Mouse (Mus musculus): ENCODE measurements around the gene Arhgef26. TPM values are rescaled to one million over a fixed set of nuclear protein-coding genes. Genes with fewer than 3 reads are reported as not detected.

The Arhgef26 gene
- polyA plus RNA-seq, 1 experiment = 8.7 TPM

- TF ChIP-seq POLR2A (IDR thresholded peaks at IDR 0.05; ENCODE audit: borderline replicate concordance, extremely low read depth, insufficient read depth, insufficient read length, poor library complexity, severe bottlenecking) = no peak
- TF ChIP-seq CTCF (IDR thresholded peaks at IDR 0.05; ENCODE audit: borderline replicate concordance, extremely low read depth, insufficient read depth, insufficient read length) = no peak
- DNase-seq (ENCODE audit: low read depth) = no peak
Measured at GRCm38 (mm10) chr3:62348514-62349217, 10.5 kb downstream of the Arhgef26 start.

GRCm38 (mm10) chr3:62349218-62349897 lies 11.2 kb downstream of the Arhgef26 start:
- no peak for DNase-seq (ENCODE audit: low read depth)
- TF ChIP-seq CTCF (IDR thresholded peaks at IDR 0.05; ENCODE audit: borderline replicate concordance, extremely low read depth, insufficient read depth, insufficient read length) (no peak), POLR2A (IDR thresholded peaks at IDR 0.05; ENCODE audit: borderline replicate concordance, extremely low read depth, insufficient read depth, insufficient read length, poor library complexity, severe bottlenecking) (no peak)

GRCm38 (mm10) chr3:62352071-62352470 lies 13.9 kb downstream of the Arhgef26 start:
- no peak for TF ChIP-seq POLR2A (IDR thresholded peaks at IDR 0.05; ENCODE audit: borderline replicate concordance, extremely low read depth, insufficient read depth, insufficient read length, poor library complexity, severe bottlenecking)
- no peak for DNase-seq (ENCODE audit: low read depth)

GRCm38 (mm10) chr3:62352876-62353275 lies 14.7 kb downstream of the Arhgef26 start:
- TF ChIP-seq CTCF (IDR thresholded peaks at IDR 0.05; ENCODE audit: borderline replicate concordance, extremely low read depth, insufficient read depth, insufficient read length) (no peak), POLR2A (IDR thresholded peaks at IDR 0.05; ENCODE audit: borderline replicate concordance, extremely low read depth, insufficient read depth, insufficient read length, poor library complexity, severe bottlenecking) (no peak)
- no peak for DNase-seq (ENCODE audit: low read depth)

- DNase-seq (ENCODE audit: low read depth) = no peak
- TF ChIP-seq POLR2A (IDR thresholded peaks at IDR 0.05; ENCODE audit: borderline replicate concordance, extremely low read depth, insufficient read depth, insufficient read length, poor library complexity, severe bottlenecking) (no peak), CTCF (IDR thresholded peaks at IDR 0.05; ENCODE audit: borderline replicate concordance, extremely low read depth, insufficient read depth, insufficient read length) (no peak)
Measured at GRCm38 (mm10) chr3:62367882-62368281, 29.7 kb downstream of the Arhgef26 start.

GRCm38 (mm10) chr3:62372841-62373240 lies 34.7 kb downstream of the Arhgef26 start:
- no peak for DNase-seq (ENCODE audit: low read depth)
- no peak for TF ChIP-seq CTCF (IDR thresholded peaks at IDR 0.05; ENCODE audit: borderline replicate concordance, extremely low read depth, insufficient read depth, insufficient read length)
- TF ChIP-seq POLR2A (IDR thresholded peaks at IDR 0.05; ENCODE audit: borderline replicate concordance, extremely low read depth, insufficient read depth, insufficient read length, poor library complexity, severe bottlenecking) = no peak

- TF ChIP-seq CTCF (IDR thresholded peaks at IDR 0.05; ENCODE audit: borderline replicate concordance, extremely low read depth, insufficient read depth, insufficient read length) (no peak), POLR2A (IDR thresholded peaks at IDR 0.05; ENCODE audit: borderline replicate concordance, extremely low read depth, insufficient read depth, insufficient read length, poor library complexity, severe bottlenecking) (no peak)
- no peak for DNase-seq (ENCODE audit: low read depth)
Measured at GRCm38 (mm10) chr3:62374346-62374745, 36.2 kb downstream of the Arhgef26 start.

- TF ChIP-seq CTCF (IDR thresholded peaks at IDR 0.05; ENCODE audit: borderline replicate concordance, extremely low read depth, insufficient read depth, insufficient read length) (no peak), POLR2A (IDR thresholded peaks at IDR 0.05; ENCODE audit: borderline replicate concordance, extremely low read depth, insufficient read depth, insufficient read length, poor library complexity, severe bottlenecking) (no peak)
- DNase-seq (ENCODE audit: low read depth) = no peak
Measured at GRCm38 (mm10) chr3:62374831-62375230, 36.7 kb downstream of the Arhgef26 start.

GRCm38 (mm10) chr3:62376719-62377118 lies 38.6 kb downstream of the Arhgef26 start:
- TF ChIP-seq CTCF (IDR thresholded peaks at IDR 0.05; ENCODE audit: borderline replicate concordance, extremely low read depth, insufficient read depth, insufficient read length) (no peak), POLR2A (IDR thresholded peaks at IDR 0.05; ENCODE audit: borderline replicate concordance, extremely low read depth, insufficient read depth, insufficient read length, poor library complexity, severe bottlenecking) (no peak)
- DNase-seq (ENCODE audit: low read depth) = no peak

GRCm38 (mm10) chr3:62379946-62380345 lies 41.8 kb downstream of the Arhgef26 start:
- no peak for DNase-seq (ENCODE audit: low read depth)
- no peak for TF ChIP-seq POLR2A (IDR thresholded peaks at IDR 0.05; ENCODE audit: borderline replicate concordance, extremely low read depth, insufficient read depth, insufficient read length, poor library complexity, severe bottlenecking)
- no peak for TF ChIP-seq CTCF (IDR thresholded peaks at IDR 0.05; ENCODE audit: borderline replicate concordance, extremely low read depth, insufficient read depth, insufficient read length)

- TF ChIP-seq POLR2A (IDR thresholded peaks at IDR 0.05; ENCODE audit: borderline replicate concordance, extremely low read depth, insufficient read depth, insufficient read length, poor library complexity, severe bottlenecking) (no peak), CTCF (IDR thresholded peaks at IDR 0.05; ENCODE audit: borderline replicate concordance, extremely low read depth, insufficient read depth, insufficient read length) (no peak)
- no peak for DNase-seq (ENCODE audit: low read depth)
Measured at GRCm38 (mm10) chr3:62380420-62380819, 42.3 kb downstream of the Arhgef26 start.

GRCm38 (mm10) chr3:62382853-62383252 lies 44.7 kb downstream of the Arhgef26 start:
- no peak for DNase-seq (ENCODE audit: low read depth)

More at GRCm38 (mm10) chr3:62382853-62383252, 44.7 kb downstream of the Arhgef26 start:
- TF ChIP-seq CTCF (IDR thresholded peaks at IDR 0.05; ENCODE audit: borderline replicate concordance, extremely low read depth, insufficient read depth, insufficient read length) (no peak), POLR2A (IDR thresholded peaks at IDR 0.05; ENCODE audit: borderline replicate concordance, extremely low read depth, insufficient read depth, insufficient read length, poor library complexity, severe bottlenecking) (no peak)

All from brain, embryonic 14.5 days (tissue).